Mouse (Mus musculus) neural tube, embryonic 13.5 days (tissue): ENCODE results near the gene Plscr5. TPM values are rescaled to one million over a fixed set of nuclear protein-coding genes. Genes with fewer than 3 reads are reported as not detected.
"Not testable (repeated sequence)": the region's sequence is repeated elsewhere in the genome, so short reads cannot be mapped to it uniquely, and the experiment has no call there.

Source experiments
- ATAC-seq: fragments of 200-750 bp; cut with Nextera tagmentation; 2 replicates; pipeline ENCODE4 v1.8.0; 2017; ENCODE audit warnings: low read depth, mild to moderate bottlenecking, moderate TSS enrichment, moderate library complexity
- H3K27ac ChIP-seq: fragments of 300-500 bp; sonication (generic); replicated peaks from 2 replicates; pipeline ENCODE4 v1.5.1; 2015; ENCODE audit warnings: moderate library complexity, mild to moderate bottlenecking, inconsistent platforms
- H3K27me3 ChIP-seq: fragments of 300-500 bp; sonication (generic); 2 replicates; pipeline ENCODE4 v1.6.1; 2015; ENCODE audit warnings: mild to moderate bottlenecking, inconsistent platforms
- H3K36me3 ChIP-seq: fragments of 300-500 bp; sonication (generic); 2 replicates; pipeline ENCODE4 v1.6.1; 2015; ENCODE audit warnings: mild to moderate bottlenecking, inconsistent platforms
- H3K4me1 ChIP-seq: fragments of 300-500 bp; sonication (generic); replicated peaks from 2 replicates; pipeline ENCODE4 v1.6.1; 2015; ENCODE audit warnings: inconsistent platforms
- H3K4me2 ChIP-seq: fragments of 300-500 bp; sonication (generic); 2 replicates; pipeline ENCODE4 v1.6.1; 2015; ENCODE audit warnings: inconsistent platforms, mild to moderate bottlenecking, moderate library complexity
- H3K4me3 ChIP-seq: fragments of 300-500 bp; sonication (generic); 2 replicates; pipeline ENCODE4 v1.5.1; 2015; ENCODE audit warnings: mild to moderate bottlenecking, inconsistent platforms
- H3K9ac ChIP-seq: fragments of 300-500 bp; sonication (generic); 2 replicates; pipeline ENCODE4 v1.6.1; 2015; ENCODE audit warnings: moderate library complexity, mild to moderate bottlenecking, inconsistent platforms
- H3K9me3 ChIP-seq: fragments of 300-500 bp; sonication (generic); 2 replicates; pipeline ENCODE4 v1.6.1; 2016; ENCODE audit warnings: inconsistent platforms
- whole genome bisulfite sequencing: fragments of 180-500 bp; shearing (Covaris S2); methylation state at CpG from one replicate; pipeline ENCODE4 v1.1.7; 2015; 5-methylcytosine and 5-hydroxymethylcytosine counted together
- polyA plus RNA-seq: library from polyadenylated mRNA; unstranded; fragments of >200 nt; fragmentation: Nextera tagmentation; extraction: Ambion mirVana; gene quantifications from 2 replicates; pipeline ENCODE4 v1.2.1, GENCODE M21; 2015

The Plscr5 gene
- 0.84 and 1.2 TPM in 2 replicates for polyA plus RNA-seq

DNA sequence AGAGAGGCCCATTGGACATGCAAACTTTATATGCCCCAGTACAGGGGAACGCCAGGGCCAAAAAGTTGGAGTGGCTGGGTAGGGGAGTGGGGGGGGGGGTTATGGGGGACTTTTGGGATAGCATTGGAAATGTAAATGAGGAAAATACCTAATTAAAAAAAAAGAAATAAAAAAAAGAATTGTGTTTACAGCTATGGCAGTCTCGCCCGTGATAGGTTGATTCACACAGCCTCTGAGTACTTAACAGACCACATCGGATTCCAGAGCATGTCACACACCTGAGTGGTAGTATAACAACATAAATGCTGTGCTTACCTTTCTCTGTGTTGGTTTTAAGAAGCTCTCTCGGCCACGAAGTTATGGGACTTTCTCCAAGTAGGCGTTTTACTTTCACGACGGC is at the start of gene Plscr5:
Plscr5 (plus strand) TSS at position 301 of the 400 bp plus-strand sequence.
- H3K4me2 ChIP-seq, H3K27ac ChIP-seq, H3K4me3 ChIP-seq, H3K27me3 ChIP-seq, H3K9ac ChIP-seq, ATAC-seq, H3K9me3 ChIP-seq, H3K36me3 ChIP-seq, H3K4me1 ChIP-seq: not testable (repeated sequence)
- WGBS, result 78% methylated on average over 9 of the region's 9 CpGs

DNA sequence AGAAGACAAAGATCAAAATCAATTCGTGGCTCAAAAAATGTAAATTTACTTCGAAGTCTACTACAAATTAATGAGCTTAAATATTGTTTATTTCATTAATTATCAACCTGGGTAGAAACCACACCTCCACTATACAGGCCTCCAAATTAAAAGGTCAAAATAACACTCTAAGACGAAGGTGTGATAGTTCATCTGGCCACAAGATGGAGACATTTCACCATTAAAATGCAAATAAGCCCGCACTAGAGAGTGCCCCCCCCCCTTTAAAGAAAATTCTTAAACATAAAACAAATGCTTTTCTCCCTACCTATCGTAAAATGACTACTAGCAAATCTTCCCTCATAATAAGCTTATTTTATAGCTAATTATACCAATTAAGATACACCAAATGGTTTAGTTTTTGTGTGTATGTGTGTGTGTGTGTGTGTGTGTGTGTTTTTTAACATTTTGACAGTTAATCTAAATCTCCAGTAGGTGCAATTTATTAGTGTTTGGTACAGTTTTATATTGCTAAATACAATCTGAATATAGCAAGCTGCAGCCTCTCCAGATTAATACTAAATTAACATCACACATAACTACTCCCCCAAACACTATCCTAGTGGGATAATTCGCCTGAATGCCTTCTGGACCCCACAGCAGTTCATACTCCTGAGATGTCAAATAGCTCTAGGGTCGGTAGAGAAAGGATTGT is 45.0 kb upstream of the Plscr5 start:
- H3K4me1 ChIP-seq, result no peaks in the 10 kb centered on the region
- H3K36me3 ChIP-seq, result no peaks in the 10 kb centered on the region
- ATAC-seq, result peak; percentile 56
- no peak overlapping the region for H3K9ac ChIP-seq
- H3K4me3 ChIP-seq, result no peak overlapping the region
- 17% methylated on average over 7 of the region's 7 CpGs for WGBS
- no peaks in the 10 kb centered on the region for H3K27me3 ChIP-seq
- H3K4me2 ChIP-seq, result no peak overlapping the region
- no peak overlapping the region for H3K27ac ChIP-seq
- no peaks in the 10 kb centered on the region for H3K9me3 ChIP-seq

DNA sequence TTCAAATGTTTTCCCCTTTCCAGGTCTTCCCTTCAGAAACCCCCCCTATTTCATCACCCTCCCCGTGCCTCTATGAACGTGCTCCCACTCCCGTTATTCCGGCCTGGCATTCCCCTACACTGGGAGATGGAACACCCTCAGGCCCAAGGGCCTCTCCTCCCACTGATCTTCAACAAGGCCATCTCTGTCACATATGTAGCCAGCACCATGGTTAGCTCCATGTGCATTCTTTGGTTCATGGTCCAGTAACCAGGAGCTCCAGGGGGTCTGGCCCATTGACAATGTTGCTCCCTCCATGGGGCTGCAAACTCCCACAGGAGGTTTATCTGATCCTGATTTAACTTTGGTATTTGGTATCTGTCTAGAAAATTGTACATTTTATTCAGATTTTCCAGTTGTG is 30.5 kb upstream of the Plscr5 start:
- H3K4me1 ChIP-seq, result no peaks in the 10 kb centered on the region
- H3K4me2 ChIP-seq, result no peak overlapping the region
- H3K4me3 ChIP-seq, result no peak overlapping the region
- no peaks in the 10 kb centered on the region for H3K27me3 ChIP-seq
- WGBS, result 65% methylated on average over 4 of the region's 4 CpGs
- no peaks in the 10 kb centered on the region for H3K36me3 ChIP-seq
- H3K9ac ChIP-seq, result no peak overlapping the region
- no peaks in the 10 kb centered on the region for H3K9me3 ChIP-seq
- no peak overlapping the region for H3K27ac ChIP-seq
- ATAC-seq, result no peak

DNA sequence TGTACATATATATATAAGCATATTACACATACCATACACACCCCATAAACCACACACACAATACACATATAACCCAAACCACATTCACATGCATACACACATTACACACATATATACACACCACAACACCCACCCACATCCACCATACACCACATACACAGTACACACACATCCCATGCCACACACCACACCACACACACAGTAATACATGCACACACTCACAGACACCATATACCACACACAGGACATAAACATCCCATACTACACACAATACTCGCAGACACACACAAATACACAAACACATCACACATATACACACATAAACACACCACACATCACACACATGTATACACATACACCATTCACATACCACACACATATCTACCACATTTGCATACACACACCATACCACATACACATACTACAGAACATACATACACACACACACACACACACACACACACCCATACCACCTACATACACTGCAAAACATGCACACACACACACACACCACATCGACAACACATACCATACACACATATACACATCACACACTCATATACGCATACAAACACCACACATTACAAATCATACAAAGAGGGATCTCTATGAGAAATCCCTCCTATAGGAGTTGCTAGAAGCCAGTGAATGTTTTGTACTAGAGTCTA is 19.3 kb upstream of the Plscr5 start:
- Histone ChIP-seq H3K4me2 (no peak overlapping the region), H3K27me3 (no peaks in the 10 kb centered on the region), H3K4me1 (peaks cover 10% of the 10 kb centered on the region), H3K27ac (no peak overlapping the region), H3K36me3 (no peaks in the 10 kb centered on the region), H3K9ac (no peak overlapping the region), H3K4me3 (no peak overlapping the region), H3K9me3 (no peaks in the 10 kb centered on the region)
- WGBS, result 93% methylated on average over 3 of the region's 3 CpGs
- ATAC-seq, result peak; percentile 52

DNA sequence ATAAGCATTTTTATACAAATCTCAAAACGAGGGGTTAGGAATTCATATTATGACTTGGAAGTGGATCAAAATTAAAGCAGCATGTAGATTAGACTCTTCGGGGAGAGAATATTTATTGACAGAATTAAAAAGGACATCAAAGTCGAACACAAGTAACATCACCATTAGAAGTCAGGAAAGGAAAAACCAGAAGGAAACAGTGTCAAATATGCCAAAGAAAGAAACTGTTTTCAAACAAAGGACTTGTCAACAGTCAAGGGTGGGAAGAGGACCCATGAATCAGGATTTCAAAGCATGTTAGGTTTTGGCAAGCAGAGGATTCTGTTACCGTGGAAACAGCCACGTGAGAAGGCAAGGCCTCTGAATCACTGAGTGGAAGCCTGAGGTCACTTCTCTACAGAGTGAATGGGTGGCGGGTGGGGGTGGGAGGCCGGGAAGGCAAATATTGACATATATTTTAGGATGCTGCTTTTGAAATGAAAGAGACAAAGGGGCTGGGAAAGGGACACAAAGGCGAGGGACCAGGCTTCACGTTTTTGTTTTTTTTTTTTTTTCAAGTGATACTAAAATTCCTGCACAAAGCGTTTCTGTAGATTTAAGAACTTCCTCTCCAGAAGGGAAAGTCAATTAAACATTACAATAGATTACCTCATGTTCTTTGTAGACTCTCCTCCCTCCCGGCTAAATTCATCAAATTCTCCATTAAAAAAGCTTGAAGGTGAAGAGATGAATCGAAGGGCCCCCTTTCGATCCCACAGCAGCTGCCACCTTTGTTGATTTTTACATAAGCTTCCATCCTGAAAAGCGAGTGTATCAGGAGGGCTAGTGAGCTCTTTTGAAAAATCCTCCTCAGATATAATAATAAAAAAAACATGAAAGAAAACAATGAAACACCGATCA is 18.3 kb upstream of the Plscr5 start:
- peak; percentile 85 for ATAC-seq
- H3K4me1 ChIP-seq, result peaks cover 15% of the 10 kb centered on the region
- no peaks in the 10 kb centered on the region for H3K9me3 ChIP-seq
- H3K4me2 ChIP-seq, result peak overlapping the region; percentile 27
- H3K36me3 ChIP-seq, result no peaks in the 10 kb centered on the region
- no peak overlapping the region for H3K4me3 ChIP-seq
- H3K27me3 ChIP-seq, result no peaks in the 10 kb centered on the region
- peak overlapping the region; percentile 62 for H3K27ac ChIP-seq
- no peak overlapping the region for H3K9ac ChIP-seq
- 15% methylated on average over 15 of the region's 15 CpGs for WGBS

DNA sequence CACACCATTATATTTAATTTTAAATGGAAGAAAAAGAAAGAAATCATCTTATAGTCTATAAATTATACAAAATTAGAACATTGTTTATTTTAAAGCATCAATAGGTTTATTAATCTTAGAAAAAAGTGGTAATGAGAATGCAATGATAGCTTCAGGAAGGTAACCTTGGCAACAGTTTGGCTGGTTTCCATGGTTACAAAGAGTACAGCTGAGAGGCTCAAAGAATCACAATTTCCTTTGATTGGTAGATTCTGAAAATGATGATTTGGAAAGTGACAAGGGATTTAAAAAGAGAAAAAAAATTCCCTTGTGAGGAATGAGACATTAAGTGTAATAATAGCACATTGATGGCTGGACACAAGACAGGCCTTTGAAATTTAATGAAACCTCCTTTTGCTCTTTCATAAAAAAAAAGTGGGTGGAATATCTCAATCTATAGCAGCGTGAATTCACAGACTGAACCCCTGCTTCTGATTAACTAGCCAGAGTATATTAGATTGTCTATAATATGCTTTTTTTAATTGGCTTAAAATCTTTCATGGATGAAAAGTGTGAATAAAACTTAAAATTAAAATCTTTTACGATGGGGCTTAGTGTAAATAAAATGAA is 13.8 kb upstream of the Plscr5 start:
- H3K4me1 ChIP-seq, result peaks cover 15% of the 10 kb centered on the region
- no peak overlapping the region for H3K4me3 ChIP-seq
- H3K27ac ChIP-seq, result no peak overlapping the region
- WGBS, result 62% methylated on average over 2 of the region's 2 CpGs
- no peaks in the 10 kb centered on the region for H3K36me3 ChIP-seq
- no peak for ATAC-seq
- H3K9me3 ChIP-seq, result no peaks in the 10 kb centered on the region
- H3K27me3 ChIP-seq, result no peaks in the 10 kb centered on the region
- H3K4me2 ChIP-seq, result no peak overlapping the region
- no peak overlapping the region for H3K9ac ChIP-seq

DNA sequence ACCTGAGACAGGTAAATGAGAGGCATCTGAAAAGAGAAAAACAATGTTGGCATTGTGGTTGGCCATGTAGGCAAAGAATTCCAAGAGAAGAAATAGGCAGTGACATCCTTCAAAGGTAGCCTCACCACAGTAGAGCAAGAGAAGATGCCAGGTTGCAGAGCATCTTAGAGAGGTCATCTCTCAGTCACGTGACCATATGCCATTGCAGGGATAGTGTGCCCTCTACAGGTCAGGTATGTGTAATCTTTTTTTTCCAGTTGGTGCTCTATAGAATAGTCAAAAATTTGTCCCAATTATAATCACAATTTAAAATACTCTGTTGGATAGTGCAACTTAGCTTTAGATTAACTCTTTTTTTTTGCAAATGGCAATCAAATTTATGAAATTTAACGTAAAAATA is 1.4 kb upstream of the Plscr5 start:
- WGBS, result 84% methylated on average over 2 of the region's 2 CpGs
- no peak overlapping the region for H3K4me2 ChIP-seq
- H3K36me3 ChIP-seq, result no peaks in the 10 kb centered on the region
- H3K9ac ChIP-seq, result no peak overlapping the region
- ATAC-seq, result no peak
- no peak overlapping the region for H3K4me3 ChIP-seq
- H3K9me3 ChIP-seq, result no peaks in the 10 kb centered on the region
- H3K4me1 ChIP-seq, result no peaks in the 10 kb centered on the region
- H3K27ac ChIP-seq, result no peak overlapping the region
- H3K27me3 ChIP-seq, result no peaks in the 10 kb centered on the region

DNA sequence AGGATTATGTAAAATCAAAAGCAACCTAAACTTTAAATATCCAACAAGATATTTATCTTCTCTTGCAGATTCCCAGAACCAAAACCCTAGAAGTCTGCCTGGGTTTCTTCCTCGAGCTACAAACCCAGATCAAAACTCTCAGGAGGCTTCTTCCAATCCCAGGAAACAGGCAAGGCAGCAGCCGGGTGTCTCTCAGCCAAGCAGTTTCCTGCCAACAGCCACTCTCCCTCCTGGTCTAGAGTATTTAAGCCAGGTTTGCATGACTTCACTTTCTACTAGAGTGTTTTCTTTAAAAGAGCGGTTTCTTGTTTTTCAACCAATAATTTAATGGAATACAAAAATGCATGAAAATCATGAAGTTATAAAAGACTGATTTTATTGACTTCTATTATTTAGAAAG is 5.7 kb downstream of the Plscr5 start:
- H3K27me3 ChIP-seq, result no peaks in the 10 kb centered on the region
- H3K36me3 ChIP-seq, result no peaks in the 10 kb centered on the region
- H3K4me1 ChIP-seq, result no peaks in the 10 kb centered on the region; the same call in 1 of the 2 replicates
- H3K4me2 ChIP-seq, result no peak overlapping the region
- WGBS, result 64% methylated on average over 3 of the region's 3 CpGs
- no peak for ATAC-seq
- no peak overlapping the region for H3K27ac ChIP-seq
- H3K9me3 ChIP-seq, result no peaks in the 10 kb centered on the region
- H3K4me3 ChIP-seq, result no peak overlapping the region
- H3K9ac ChIP-seq, result no peak overlapping the region

DNA sequence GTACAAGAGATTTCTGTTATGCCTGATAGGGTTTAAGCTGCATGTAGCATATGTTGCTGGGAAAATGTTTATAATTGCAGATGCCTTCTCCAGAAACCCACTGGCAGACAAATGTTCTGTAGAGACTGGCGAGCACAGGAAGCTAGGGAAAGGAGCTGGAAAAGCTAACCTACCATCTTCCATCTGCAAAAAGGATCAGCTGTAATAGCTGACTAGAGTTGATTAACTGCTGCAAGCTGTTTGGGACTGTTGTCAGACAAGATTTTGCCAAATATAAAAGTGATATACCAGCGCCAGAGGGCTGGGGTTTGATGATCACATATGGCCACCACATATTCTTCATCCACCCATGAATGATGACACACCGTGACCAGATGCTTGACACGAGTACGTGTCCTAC is 6.8 kb downstream of the Plscr5 start:
- Histone ChIP-seq H3K27ac (no peak overlapping the region), H3K4me1 (no peaks in the 10 kb centered on the region; the same call in 1 of the 2 replicates), H3K4me2 (no peak overlapping the region)

DNA sequence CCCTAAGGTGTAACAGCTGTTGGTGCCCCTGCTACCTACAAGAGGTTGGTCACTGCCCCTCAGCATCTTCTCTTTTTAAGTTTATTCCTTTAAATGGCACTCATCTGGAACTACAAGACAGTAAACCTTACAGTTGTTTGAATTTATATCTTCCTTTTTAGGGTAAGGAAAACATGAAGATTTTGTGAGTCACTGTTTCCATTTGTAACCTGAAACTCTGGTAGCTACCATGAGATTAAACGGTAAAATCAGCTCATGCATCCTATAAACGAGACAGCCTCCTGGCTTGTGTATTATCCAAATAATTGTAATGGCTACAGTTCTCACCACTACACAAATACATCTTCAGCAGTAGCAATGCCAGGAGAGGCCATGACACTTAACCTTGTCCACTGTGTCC is 11.7 kb downstream of the Plscr5 start:
- Histone ChIP-seq H3K27ac (no peak overlapping the region), H3K27me3 (no peaks in the 10 kb centered on the region), H3K4me3 (no peak overlapping the region), H3K36me3 (no peaks in the 10 kb centered on the region), H3K4me1 (no peaks in the 10 kb centered on the region), H3K9ac (no peak overlapping the region), H3K4me2 (no peak overlapping the region), H3K9me3 (no peaks in the 10 kb centered on the region)
- WGBS, result 83% methylated on average over 2 of the region's 2 CpGs
- no peak for ATAC-seq

More for the DNA sequence above, 6.8 kb downstream of the Plscr5 start:
- Histone ChIP-seq H3K9me3 (no peaks in the 10 kb centered on the region), H3K27me3 (no peaks in the 10 kb centered on the region), H3K9ac (no peak overlapping the region), H3K4me3 (no peak overlapping the region), H3K36me3 (no peaks in the 10 kb centered on the region)
- peak; percentile 32; the same call in 1 of the 2 replicates for ATAC-seq
- 68% methylated on average over 5 of the region's 5 CpGs for WGBS

DNA sequence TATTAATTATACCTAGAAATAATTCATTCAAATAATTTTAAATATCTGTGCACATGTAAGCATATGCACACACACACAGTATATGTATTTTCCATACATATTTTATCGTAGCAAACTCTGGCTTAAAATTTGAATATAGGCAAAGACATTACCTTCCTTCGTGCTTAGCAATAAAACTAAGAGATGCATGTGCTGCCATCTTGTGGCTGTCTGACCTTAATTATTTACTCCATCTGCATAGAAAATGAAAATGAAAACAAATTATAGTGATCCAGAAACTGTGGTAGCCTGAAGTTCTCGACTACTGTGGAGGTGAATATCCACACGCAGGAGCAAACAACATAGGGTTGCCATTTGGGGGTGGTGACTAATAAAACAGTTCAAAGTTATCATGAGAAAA is 14.6 kb downstream of the Plscr5 start:
- WGBS, result 50% methylated on average over 4 of the region's 4 CpGs
- Histone ChIP-seq H3K4me3 (no peak overlapping the region), H3K36me3 (no peaks in the 10 kb centered on the region), H3K4me2 (no peak overlapping the region), H3K27ac (no peak overlapping the region), H3K9ac (no peak overlapping the region), H3K27me3 (no peaks in the 10 kb centered on the region), H3K4me1 (no peaks in the 10 kb centered on the region), H3K9me3 (no peaks in the 10 kb centered on the region)
- no peak for ATAC-seq

DNA sequence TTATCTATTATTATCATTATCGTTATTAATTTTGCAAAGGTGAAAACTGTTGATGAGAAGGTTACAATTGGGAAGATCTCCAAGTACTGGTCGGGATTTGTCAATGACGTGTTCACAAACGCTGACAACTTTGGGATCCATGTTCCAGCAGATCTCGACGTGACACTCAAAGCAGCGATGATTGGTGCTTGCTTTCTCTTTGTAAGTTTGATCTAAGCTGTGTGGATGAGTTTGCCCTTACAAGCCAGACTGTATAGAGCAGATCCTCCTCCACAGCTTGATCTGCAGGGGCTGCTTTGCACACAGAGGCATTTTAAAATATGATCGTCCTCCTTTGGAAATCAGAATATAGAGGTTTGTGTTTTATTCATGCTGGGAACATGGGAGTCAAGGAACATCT is 15.0 kb downstream of the Plscr5 start:
- Histone ChIP-seq H3K4me2 (no peak overlapping the region), H3K36me3 (no peaks in the 10 kb centered on the region), H3K4me1 (no peaks in the 10 kb centered on the region), H3K27me3 (no peaks in the 10 kb centered on the region), H3K4me3 (no peak overlapping the region), H3K9ac (no peak overlapping the region), H3K27ac (no peak overlapping the region), H3K9me3 (no peaks in the 10 kb centered on the region)
- no peak for ATAC-seq
- 85% methylated on average over 8 of the region's 8 CpGs for WGBS
